Mouse (Mus musculus) retina, embryonic 14.5 days (tissue): ENCODE data around the gene R3hcc1l.

Source experiments
- DNase-seq: peaks from one replicate; pipeline ENCODE4 v3.0.0-alpha.2; 2015; ENCODE audit warnings: low spot score

The R3hcc1l gene

DNA sequence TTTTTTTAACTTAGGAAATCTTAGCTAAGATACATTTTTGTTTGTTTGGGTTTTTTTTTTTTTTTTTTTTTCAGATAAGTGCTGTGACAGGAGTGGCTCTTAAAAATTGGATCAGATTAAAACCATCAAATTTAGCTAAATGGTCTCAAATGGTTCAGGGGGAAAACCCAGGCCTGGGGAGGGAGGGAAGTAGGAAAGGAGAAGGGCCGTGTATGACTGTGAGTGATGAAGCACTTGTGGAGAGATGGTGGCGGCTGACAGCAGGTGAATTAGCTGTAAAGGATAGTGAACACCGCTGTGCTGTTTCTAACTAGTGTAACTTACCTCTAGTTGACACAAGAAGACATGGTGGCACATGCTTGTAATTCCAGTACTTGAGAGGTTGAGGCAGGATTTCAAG is 40.1 kb downstream of the R3hcc1l start:
- no peak for DNase-seq

DNA sequence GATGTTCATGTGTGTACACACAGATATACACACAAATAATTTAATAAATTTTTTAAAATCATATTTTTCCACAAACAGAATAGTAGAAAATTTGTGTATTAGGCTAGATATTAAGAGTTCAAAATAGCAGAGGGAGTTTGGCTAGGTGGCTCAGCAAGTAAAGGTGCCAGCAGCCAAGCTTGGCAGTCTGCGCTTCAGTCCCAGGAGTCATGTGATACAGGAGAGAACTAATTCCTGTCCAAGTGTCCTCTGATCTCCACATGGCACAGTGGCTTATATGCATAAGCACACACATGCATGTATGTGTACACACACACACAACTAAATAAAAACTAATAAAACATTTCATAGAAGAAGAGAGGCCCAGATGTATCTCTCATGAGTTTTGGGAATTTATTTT is 43.4 kb downstream of the R3hcc1l start:
- no peak for DNase-seq

DNA sequence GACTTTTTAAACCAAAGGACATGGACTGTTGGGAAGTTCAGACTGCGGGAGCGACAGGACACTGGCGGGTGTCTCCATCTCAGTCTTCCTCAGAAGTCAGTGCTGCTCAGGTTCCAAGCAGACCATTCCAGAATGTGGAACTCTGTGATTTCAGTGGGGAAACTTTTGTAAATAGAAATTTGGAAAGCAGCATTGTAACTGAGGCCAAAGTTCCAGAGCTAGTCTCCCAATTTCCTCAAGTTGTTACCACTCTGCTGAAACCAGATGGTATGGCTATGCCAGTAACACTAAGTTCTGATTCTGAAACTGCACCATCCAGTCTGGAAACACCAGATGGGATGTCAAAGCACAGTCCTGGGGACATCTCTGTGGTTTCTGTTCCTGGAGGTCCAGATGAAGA is 44.4 kb downstream of the R3hcc1l start:
- DNase-seq = no peak

DNA sequence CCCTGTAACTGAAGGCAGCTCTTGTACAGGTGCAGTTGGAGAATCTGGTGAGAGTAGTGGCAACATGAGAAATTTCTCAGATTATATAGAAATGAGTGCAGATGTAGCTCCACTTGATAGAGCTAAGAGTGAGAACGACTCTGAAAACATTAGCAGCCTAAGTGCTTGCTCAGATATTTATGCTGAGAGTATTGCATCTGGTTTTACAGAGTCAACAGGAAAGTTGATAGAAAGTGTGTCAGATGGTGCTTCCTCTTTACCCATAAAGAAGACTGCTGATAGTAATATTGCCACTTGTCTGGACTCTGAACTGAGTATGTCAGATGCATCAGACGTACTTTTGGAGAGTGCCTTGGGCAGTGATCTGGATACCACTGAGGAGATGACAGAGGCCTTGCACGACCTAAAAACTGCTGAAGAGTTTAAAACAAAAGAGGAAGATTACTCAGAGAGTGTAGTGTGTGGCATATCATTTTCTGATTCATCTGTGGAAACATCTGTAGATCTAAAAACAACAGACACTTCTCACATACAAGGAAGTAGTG is 45.2 kb downstream of the R3hcc1l start:
- no peak for DNase-seq

DNA sequence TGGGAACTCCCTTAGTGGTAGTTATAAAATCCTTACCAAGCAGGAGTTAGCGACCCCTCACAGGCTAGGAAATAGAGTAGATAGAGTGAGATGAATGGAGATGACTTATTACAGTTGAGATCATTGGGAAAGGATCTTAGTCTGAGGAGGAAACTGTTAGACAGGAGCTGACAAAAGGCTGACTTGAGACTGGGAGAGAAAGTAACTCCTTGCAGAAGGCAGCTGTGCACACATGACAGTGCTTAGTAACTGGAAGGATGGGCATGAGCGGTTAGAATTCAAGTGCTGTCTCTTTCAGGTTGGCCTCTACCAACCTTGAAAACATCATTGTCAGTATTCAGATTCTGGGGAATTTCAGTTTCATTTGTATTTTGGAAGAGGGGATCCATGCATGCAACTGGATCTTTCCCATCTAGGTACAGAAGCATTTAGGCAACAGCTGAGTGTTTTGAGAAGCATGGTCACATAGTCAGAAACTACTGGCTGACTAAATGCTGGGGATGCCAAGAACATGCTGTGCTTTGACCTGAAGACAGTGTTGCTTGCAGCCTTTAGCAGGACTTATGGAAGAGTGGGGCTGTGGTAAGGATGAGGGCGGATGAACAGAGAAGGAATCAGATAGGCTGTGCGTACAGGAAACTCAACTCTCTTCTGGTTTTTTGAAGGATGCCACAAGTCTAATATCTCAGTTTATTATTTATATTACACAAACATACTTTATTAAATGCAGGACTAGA is 47.9 kb downstream of the R3hcc1l start:
- DNase-seq = no peak

DNA sequence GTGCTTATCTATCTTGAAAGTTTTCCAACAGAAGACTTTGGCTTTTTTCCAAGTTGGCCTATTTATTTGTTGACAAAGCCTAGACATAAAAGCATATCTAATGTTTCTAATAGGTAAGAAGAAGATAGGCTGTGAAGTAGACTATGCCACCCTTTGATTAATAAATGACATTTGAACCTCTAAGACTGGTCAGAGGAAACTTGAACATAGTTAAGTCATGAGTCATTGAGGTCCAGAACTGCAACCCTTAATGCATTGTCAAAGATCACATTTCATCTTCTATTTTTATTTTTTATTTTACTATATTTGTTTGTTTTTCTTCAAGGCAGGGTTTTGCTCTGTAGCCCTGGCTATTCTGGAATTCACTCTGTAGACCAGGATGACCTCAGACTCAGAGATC is 48.5 kb downstream of the R3hcc1l start:
- DNase-seq = no peak

DNA sequence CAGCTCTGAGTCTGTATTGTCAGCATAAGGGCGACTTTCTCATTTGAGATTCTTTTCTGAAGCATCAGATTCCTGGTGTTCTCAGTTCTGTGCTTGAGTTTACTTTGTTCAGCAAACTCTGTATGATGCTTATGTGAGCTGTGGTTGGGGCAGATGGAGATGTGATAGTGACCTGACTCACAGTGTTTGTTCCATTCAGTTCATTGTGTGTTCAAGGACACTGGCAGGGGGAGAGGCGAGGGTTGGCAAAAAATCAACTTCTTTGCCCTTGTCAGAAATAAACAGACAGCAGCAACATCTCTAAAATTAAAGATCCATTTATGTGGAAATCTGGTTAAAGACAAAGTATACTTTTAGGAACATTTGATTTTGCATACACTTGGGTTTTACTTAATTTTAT is 50.5 kb downstream of the R3hcc1l start:
- DNase-seq = no peak

DNA sequence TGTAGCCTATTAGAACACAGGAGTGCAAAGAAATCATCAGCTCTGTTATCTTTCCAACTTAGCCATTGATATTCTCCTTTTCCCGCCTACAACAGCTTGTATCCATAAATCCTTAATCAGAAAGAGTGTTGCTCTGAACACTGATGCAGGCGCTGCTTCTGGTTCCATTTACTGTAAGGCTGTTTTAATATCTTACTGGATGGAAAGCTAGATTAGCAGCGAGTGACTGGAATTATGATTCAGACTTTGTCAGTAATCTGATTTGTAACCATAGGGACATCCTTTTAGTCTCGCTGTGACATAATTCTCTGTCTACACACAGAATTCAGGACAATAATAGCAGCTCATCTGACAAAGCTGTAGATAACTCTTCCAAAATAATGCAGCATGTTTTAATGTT is 52.7 kb downstream of the R3hcc1l start:
- DNase-seq = peak; percentile 10

DNA sequence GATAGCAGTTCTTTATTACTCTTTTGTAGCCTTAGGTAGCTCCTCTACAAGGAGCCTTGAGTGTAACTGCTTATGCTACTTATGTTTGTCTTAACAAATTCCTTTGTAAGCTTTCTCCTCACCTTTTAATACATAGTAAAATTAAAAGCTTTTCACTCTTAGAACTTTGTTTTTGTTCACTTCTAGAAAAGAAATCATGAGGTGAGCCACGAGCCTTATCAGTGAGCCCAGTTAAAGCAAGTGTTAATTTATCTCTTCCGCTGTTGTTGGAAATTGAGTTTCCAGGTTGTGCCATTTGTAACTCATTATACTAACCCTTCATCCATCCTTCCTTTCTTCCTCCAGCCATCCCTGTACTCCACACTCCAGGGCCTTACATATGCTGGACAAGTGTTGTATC is 56.8 kb downstream of the R3hcc1l start:
- DNase-seq = no peak

DNA sequence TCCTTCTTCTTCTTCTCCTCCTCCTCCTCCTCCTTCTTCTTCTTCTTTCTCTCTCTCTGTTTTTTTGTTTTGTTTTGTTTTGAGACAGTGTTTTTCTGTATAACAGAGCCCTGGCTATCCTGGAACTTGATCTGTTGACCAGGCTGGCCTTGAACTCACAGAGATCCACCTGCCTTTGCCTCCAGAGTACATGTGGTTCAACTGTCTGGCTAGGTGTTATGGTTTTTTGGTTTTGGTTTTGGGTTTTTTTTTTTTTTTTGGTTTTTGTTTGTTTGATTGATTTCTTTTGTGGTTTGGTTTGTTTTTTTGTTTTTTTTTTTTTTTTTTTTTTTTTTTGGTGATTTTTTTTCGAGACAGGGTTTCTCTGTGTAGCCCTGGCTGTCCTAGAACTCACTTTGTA is 58.3 kb downstream of the R3hcc1l start:
- no peak for DNase-seq

DNA sequence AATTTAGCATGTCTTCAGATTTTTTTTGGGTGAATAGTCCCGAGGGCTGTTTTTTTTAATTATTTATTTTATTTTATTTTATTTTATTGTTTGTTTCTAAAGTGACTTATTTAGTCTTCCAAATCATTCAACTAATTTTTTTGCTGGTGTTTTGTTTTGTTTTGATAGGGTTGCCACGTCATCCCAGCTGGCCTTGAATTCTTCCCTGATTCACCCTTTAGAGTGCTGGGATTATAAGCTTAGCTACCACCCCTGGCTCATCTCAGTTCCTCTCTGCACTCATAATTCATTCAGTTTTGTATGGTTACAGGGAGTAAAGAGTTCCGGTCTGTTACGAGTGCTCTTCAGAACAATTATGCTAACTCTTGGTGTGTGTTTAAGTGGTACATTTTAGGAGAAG is 60.1 kb downstream of the R3hcc1l start:
- no peak for DNase-seq

DNA sequence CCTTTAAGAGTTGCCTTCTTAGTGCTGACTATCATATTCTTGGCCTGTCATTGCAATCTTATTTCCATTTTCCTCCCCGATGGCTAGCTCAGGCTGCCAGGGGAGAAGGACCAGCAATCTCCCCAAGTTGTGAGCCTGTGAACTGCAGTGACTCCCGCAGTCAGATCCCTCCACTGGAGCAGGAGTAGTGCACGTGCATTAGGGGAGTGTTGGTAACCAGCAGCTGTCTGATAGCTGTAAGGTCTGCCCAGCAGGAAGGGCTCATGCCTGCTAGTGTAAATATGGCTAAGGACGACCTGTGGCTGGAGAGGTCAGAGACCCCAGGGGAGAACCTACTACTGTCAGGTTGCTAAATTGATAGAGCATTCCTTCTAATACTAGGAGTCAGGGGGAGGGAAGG is 62.1 kb downstream of the R3hcc1l start:
- DNase-seq = no peak

DNA sequence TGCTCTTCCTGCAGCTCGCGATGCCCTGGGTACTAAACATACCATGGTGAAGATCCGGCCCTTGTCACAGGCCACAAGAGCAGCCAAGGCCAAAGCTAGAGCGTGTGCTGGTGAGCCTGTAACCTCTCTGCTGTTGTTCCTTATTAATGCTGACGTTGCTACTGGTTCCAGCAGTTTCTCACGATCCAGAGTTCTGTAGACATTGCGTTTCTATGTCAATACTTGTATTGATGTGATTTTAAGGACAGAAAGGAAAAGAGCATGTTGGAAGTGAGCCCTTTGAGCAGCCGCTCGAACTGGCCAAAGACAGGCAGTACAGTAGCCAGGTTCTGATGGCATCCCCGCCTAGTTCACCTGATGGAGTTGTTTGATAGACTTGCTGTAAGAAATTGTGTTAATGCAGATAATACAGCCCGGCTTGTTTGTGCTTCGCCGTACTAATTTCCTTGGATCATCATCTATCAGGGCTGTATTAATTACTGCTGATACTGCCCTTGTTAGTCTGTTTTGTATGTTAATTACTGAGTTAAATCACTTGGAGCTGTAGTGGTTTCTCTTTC is 64.3 kb downstream of the R3hcc1l start:
- DNase-seq = no peak

DNA sequence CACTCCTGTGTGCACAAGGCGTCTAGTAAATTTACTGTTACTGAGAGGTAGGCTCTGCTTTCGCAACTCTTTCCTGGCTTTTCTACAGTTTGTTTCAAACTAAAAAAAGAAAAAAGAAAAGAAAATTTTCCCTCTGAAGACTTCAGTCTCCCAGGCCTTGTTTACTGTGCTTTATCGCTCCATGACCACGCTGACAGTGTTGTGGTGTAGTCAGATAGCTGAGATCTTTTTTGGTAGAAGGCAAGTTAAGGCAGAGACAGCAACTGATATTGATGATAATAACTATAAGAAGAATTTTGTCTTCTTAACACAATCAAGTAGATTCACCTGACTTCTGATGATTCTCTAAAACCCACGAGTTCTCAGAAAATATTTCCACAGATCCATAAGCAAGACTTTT is 65.1 kb downstream of the R3hcc1l start:
- DNase-seq = no peak

DNA sequence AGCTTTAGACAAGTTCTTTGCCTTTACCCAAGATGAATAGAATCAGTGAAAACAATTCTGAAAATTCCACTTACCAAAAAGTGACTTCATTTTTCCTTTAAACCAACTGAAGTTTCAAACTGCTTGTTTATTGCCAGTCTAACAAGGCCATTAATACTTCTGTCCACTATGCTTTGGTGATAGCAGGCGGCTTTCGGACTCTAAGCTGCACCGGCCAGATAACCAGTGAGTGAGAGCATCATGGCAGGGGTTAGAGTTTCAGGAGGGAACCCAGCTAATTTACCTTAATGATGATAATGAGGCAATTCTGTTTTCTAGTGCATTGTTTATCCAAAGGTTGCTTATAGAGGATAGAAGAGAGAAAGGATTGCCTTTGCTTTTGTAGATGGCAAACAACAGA is 65.6 kb downstream of the R3hcc1l start:
- no peak for DNase-seq

DNA sequence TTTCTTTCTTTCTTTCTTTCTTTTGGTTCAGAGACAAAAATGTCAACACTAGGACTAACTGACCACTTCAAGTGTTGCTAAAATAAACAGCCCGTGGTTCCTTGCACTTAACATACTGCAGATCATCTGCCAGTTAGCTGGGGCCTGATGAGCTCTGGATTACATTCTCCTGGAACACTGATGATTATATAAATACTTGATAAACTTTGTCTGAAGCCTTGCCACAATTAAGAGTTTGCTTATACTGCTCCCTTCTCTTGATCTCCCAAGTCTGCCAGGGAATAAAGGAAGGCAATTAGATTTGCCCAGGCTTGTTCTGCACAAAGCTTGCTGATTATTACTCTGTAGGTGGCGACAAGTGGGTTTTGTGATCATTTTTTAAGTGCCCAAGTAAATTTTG is 69.1 kb downstream of the R3hcc1l start:
- DNase-seq = no peak

DNA sequence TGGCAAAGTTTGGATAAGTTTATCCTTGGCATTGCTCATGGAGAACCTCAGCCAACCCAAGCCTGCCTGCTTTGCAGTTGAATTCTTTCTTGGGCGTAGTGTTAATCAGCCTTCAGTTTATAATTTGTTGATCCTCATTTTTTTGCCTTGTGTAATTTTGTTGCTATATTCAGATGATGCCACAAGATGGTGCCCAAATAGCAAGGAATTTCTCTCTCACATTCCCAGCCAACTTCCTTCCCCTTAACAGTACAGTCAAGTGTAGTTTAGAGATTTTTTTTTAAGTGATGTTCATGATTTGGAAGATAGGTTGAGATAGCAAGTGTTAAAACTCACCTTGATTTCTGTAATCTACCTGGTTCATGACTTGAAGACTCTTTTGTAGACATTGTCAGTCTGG is 70.7 kb downstream of the R3hcc1l start:
- peak; percentile 38 for DNase-seq

DNA sequence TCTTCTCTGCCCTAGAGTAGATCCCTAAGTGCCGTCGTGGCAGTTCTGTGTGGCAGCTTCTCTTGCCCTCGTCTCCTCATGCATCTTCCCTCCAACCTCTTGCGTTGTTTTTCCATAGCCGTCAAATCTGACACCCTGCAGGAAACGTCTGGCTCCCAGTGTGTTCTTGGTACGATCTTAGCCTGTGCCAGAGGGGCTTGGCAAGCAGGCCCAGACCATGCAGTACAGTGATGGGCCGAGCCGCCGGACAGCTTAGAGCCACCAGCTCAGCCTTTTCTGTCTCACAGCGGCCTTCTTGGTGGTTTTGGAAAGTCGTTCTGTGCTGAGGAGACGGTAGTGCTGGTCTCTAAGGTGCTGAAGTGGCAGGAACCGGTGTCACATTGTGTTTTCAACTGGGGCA is 73.0 kb downstream of the R3hcc1l start:
- DNase-seq = no peak

DNA sequence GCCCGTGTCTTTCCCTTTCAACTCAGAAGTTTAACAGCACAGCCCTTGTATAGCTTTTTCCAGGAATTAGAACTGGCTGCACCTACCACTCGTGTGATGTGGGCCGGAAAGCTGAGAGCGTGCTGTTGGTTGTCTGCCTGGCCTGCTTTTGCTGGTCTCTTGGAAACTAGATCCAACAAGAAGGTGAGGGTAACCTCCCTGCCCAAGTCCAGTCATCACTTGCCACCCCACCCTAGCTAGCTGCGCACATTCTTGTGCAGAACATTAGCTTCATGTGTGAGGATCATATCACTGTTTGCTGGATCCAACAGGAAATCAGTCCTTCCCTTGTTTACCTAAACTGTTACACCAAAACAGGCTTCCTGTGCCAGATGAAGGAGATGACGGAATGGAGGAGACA is 74.9 kb downstream of the R3hcc1l start:
- no peak for DNase-seq

DNA sequence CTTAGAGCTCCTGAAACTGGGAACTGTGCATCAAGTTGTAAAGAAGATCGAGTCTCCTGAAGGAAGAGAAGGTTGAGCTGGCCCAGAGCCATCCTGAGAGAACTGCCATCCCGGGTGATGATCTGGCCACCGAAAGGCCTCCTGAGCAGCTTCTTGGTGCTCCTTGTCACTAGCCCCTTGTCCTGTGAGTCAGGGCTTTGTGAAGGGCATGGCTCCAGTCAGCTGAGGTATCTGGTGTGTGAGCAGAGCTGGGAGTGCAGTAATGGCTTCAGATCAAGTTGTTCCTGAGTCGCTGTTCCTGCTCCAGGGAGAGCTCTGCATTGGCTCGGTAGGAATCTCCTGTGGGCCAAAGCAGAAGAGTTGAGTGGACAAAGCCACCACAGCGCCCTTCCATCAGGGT is 76.5 kb downstream of the R3hcc1l start:
- no peak for DNase-seq

DNA sequence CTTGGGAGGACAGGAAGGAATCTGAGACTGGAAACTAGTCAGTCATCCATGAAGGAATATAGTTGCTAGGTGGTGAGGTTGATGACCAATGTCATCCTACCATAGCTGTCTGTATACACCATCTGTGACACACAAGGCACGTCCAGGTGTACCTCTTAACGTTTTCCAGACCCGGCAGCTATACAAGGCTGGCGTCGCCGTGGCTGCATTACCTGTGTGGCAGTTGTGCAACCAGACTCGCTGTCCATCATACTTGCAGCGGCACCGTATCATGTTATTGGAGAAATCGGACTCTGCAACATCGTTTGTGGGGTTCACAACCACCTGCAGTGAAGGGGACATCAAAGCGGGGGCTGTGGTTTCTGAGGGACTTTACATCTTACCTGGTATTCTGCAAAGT is 78.7 kb downstream of the R3hcc1l start:
- DNase-seq = no peak

DNA sequence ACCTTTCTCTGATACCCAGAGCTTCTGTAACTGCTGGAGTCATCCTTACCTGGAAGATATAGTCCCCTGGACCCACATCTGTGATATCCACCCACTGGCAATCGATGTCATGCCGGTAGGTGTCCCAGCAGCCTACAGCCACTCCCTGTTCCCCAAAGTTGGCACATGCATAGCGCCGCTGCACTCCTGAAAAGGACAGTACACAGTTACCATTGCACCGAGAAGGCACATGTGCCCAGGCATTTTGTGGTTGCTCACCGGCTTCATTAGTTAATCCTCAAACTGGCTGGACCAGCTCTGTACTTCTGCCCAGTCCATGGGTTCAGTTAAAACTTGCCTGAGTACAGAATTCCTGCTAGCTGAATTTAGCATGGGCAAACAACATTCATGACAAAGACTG is 79.3 kb downstream of the R3hcc1l start:
- DNase-seq = no peak

DNA sequence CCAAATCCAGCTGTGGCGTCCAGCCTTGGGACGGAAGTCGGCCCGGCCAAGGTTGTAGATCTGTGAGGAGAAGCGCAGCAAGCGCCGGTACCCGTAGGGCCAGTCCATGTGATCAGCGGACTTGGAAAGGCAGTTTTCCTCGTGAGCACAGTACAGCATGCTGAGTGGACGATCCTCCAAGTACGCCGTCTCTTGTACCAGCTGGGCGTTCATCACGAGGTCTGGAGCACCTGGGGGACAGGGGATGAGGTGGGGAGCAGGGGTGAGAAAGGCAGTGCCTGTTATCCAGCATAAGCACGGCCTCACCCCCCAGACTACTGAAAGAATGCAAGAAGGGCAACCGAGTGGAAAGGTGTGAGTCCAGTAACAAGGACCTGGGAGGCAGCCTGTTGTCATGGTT is 81.3 kb downstream of the R3hcc1l start:
- no peak for DNase-seq

DNA sequence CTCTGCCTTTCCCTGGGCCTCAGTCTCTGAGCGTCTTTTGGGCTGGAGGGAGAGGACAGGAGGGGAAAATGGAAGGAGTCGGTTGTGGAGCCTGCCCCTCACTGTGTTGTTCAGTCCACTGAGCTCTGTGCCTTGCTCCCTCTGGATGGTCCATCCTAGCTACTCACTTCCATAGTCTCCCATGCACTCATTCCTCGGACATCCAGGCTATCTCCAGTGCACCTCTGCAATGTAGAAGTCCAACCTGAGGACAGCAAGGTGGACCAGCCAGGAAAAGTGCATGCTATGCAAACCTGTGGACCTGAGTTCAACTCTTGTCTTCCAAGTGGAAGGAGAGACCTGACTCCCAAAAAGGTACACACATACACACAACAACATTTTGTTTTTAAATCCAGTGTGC is 82.0 kb downstream of the R3hcc1l start:
- no peak for DNase-seq
